Mouse (Mus musculus): Measurements from ENCODE around the gene Csmd2.

- TF ChIP-seq CTCF (IDR thresholded peaks at IDR 0.05; ENCODE audit: low read depth, low read length): no peak
- TF ChIP-seq GATA1 (IDR thresholded peaks at IDR 0.05; ENCODE audit: borderline replicate concordance, low read length): no peak
- no peak for TF ChIP-seq TAL1 (conservative IDR thresholded peaks at IDR 0.05; ENCODE audit: low read depth, low read length)
Measured at GRCm38 (mm10) chr4:127981125-127981524, 6.5 kb upstream of the Csmd2 start.
